Mouse (Mus musculus): ENCODE data around the gene Exoc4.

DNA sequence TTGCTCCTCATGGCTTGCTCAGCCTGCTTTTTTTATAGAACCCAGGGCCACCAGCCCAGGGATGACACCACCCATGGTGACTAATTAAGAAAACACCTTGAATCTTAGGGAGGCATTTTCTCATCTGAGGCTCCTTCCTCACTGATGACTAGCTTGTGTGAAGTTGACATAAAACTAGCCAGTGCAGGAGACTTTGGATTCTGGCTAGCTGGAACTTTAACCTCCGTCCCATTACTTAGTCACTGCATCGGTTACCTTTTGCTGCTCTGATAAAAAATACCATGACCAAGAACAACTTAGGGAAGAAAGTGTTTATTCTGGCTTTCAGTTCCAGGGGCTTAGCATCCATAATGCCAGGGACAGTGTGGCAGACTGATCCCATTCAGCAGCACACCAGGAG lies 711.9 kb downstream of the Exoc4 start:
- TF ChIP-seq MYOG (IDR thresholded peaks at IDR 0.05; ENCODE audit: control insufficient read depth in 1 of 3, insufficient read depth in 1 of 3, insufficient read length in 2 of 3, low read depth in 2 of 3) (no peak), REST (IDR thresholded peaks at IDR 0.05; ENCODE audit: insufficient read depth, insufficient read length) (no peak), POLR2A (IDR thresholded peaks at IDR 0.05; ENCODE audit: insufficient read length, low read depth) (no peak), MYOD1 (IDR thresholded peaks at IDR 0.05; ENCODE audit: control insufficient read depth in 1 of 3, insufficient read length in 2 of 3, low read depth in 2 of 3) (no peak), E2F4 (IDR thresholded peaks at IDR 0.05; ENCODE audit: insufficient read depth) (no peak), USF1 (IDR thresholded peaks at IDR 0.05; ENCODE audit: low read depth) (no peak), POLR2AphosphoS2 (IDR thresholded peaks at IDR 0.05; ENCODE audit: insufficient read length, low read depth) (no peak)
